Mouse (Mus musculus) hindbrain, embryonic 11.5 days (tissue): ENCODE measurements around the gene Slc35c2. TPM values are rescaled to one million over a fixed set of nuclear protein-coding genes. Genes with fewer than 3 reads are reported as not detected.

ENCODE experiments used
- ATAC-seq: fragments of 200-750 bp; cut with Nextera tagmentation; 2 replicates; pipeline ENCODE4 v1.8.0; 2017; ENCODE audit warnings: mild to moderate bottlenecking, moderate TSS enrichment, moderate library complexity; ENCODE audit not compliant: low FRiP score
- DNase-seq: peaks from one replicate; pipeline ENCODE4 v3.0.0-alpha.2; 2015; ENCODE audit warnings: low spot score
- H3K27ac ChIP-seq: fragments of 300-500 bp; sonication (generic); 2 replicates; pipeline ENCODE4 v1.5.1; 2014; ENCODE audit warnings: mild to moderate bottlenecking, low read depth, low read length
- H3K27me3 ChIP-seq: fragments of 300-500 bp; sonication (generic); 2 replicates; pipeline ENCODE4 v1.6.1; 2014; ENCODE audit warnings: mild to moderate bottlenecking, low read length, moderate library complexity, mixed read lengths; ENCODE audit not compliant: control insufficient read depth, insufficient read depth
- H3K36me3 ChIP-seq: fragments of 300-500 bp; sonication (generic); 2 replicates; pipeline ENCODE4 v1.6.1; 2014; ENCODE audit warnings: mild to moderate bottlenecking, low read length, moderate library complexity, mixed read lengths; ENCODE audit not compliant: control insufficient read depth, insufficient read depth
- H3K4me1 ChIP-seq: fragments of 300-500 bp; sonication (generic); replicated peaks from 2 replicates; pipeline ENCODE4 v1.6.1; 2014; ENCODE audit warnings: low read length, mixed read lengths; ENCODE audit not compliant: control insufficient read depth, insufficient read depth
- H3K4me2 ChIP-seq: fragments of 300-500 bp; sonication (generic); replicated peaks from 2 replicates; pipeline ENCODE4 v1.6.1; 2014; ENCODE audit warnings: mild to moderate bottlenecking, low read depth, low read length
- H3K4me3 ChIP-seq: fragments of 300-500 bp; sonication (generic); 2 replicates; pipeline ENCODE4 v1.5.1; 2014; ENCODE audit warnings: low read depth, low read length
- H3K9ac ChIP-seq: fragments of 300-500 bp; sonication (generic); 2 replicates; pipeline ENCODE4 v1.6.1; 2014; ENCODE audit warnings: low read depth, low read length
- H3K9me3 ChIP-seq: fragments of 300-500 bp; sonication (generic); 2 replicates; pipeline ENCODE4 v1.6.1; 2016; ENCODE audit warnings: low read length; ENCODE audit not compliant: control insufficient read depth
- WGBS: fragments of 180-500 bp; shearing (Covaris S2); extraction: QIAGEN DNeasy Blood & Tissue Kit; methylation state at CpG from one replicate; pipeline ENCODE4 v1.1.7; 2014; 5-methylcytosine and 5-hydroxymethylcytosine counted together
- polyA plus RNA-seq: library from polyadenylated mRNA; unstranded; fragments of >200 nt; fragmentation: Nextera tagmentation; extraction: Ambion mirVana; gene quantifications from 2 replicates; pipeline ENCODE4 v1.2.1, GENCODE M21; 2014

Gene Slc35c2
- polyA plus RNA-seq, 1 experiment from 2014 or later, result 45.8 TPM

- H3K9me3 ChIP-seq, result no peaks in the 10 kb centered on the region
- no peak for ATAC-seq
- H3K9ac ChIP-seq, result no peak overlapping the region
- H3K4me1 ChIP-seq, result peaks cover 13% of the 10 kb centered on the region
- H3K27ac ChIP-seq, result no peak overlapping the region
- peaks cover 3% of the 10 kb centered on the region; the same call in 1 of the 2 replicates for H3K27me3 ChIP-seq
- H3K36me3 ChIP-seq, result no peaks in the 10 kb centered on the region
- no peak overlapping the region for H3K4me3 ChIP-seq
- DNase-seq, result no peak
- H3K4me2 ChIP-seq, result no peak overlapping the region
- 65% methylated on average over 18 of the region's 18 CpGs for WGBS
Observed at GRCm38 (mm10) chr2:165262274-165262990, 25.2 kb downstream of the Slc35c2 start.

DNA sequence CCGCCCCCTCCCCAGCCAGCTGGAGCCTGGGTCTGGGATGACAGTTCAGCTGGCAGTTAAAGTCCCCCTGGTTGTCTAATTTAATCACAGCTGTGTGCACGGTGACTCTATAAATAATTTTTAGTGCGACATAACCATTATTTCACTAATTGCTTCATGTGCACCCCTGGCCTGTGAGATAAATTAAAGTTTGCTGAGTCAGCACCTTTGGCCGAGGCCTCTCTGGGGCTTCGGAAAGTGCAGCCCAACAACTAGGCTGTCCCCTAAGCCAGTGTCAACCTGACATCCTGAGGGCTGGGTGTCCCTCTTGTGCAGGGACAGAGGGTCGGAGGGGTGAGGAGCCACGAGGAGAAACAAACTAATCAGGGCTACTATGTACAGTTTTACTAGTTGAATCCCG lies 27.8 kb downstream of the Slc35c2 start:
- 77% methylated on average over 8 of the region's 8 CpGs for WGBS
- Histone ChIP-seq H3K27ac (no peak overlapping the region), H3K4me1 (peaks cover 4% of the 10 kb centered on the region; the same call in 1 of the 2 replicates)

DNA sequence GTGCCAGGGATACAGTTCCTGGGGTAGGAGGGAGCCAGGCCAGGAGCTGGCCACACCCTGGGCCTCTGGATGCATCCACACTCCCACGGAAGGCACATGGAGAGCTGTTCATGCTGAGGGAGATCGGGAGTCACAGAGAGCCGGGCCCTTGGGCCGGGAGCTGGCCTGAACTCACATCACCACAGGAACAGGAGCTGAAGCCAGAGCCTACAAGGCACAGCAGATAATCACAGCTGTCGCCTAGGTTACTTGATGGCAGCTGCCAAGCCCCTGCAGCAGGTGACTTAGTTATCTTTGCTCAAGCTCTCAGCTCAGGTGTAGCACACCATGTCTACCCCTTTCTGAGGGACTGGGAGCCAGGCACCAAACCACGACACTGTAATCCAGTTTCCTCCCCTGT lies 29.3 kb downstream of the Slc35c2 start:
- H3K4me1 ChIP-seq, result peaks cover 3% of the 10 kb centered on the region
- H3K4me2 ChIP-seq, result no peak overlapping the region
- no peak overlapping the region for H3K4me3 ChIP-seq
- no peaks in the 10 kb centered on the region for H3K9me3 ChIP-seq
- peaks cover 6% of the 10 kb centered on the region for H3K27me3 ChIP-seq
- ATAC-seq, result no peak
- no peak overlapping the region for H3K27ac ChIP-seq
- H3K9ac ChIP-seq, result no peak overlapping the region
- DNase-seq, result no peak
- WGBS, result 81% methylated on average over 6 of the region's 6 CpGs
- no peaks in the 10 kb centered on the region for H3K36me3 ChIP-seq

More for the DNA sequence above, 27.8 kb downstream of the Slc35c2 start:
- Histone ChIP-seq H3K4me2 (no peak overlapping the region), H3K9ac (no peak overlapping the region), H3K27me3 (peaks cover 3% of the 10 kb centered on the region; the same call in 1 of the 2 replicates), H3K36me3 (no peaks in the 10 kb centered on the region), H3K9me3 (no peaks in the 10 kb centered on the region), H3K4me3 (no peak overlapping the region)
- no peak for ATAC-seq
- DNase-seq, result no peak

DNA sequence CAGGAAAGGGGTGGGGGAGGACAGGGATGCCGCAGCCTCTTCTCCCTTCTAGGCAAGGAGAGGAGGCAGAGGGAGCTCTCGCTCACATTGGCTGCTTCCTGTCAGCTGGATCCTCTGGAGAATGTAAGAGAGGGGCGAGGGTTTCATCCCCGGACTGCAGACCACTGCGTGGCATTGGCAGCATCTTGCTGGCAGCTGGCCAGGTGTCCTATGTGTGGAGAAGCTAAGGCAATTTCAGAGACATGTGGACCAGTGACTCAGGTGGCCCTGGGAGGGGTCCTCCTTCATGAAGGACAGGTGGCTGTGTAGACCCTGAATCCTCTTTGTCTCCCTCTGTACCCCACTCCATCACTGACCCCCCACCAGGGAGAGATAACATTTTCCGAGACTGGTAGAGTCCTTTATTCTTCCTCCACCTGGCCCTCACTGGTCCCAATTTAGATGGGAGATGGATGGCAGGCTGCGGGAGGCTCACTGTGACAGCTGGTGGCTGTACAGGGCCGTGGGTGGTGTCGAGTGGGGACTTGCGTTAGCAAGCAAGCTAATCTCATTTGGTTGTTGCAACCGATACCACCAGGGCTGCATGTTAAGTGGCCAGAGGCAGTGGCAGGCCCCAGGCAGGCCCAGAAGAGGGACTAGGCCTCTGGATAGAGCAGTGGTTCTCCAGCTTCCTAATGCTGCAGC lies 30.4 kb downstream of the Slc35c2 start:
- Histone ChIP-seq H3K4me3 (no peak overlapping the region), H3K9me3 (no peaks in the 10 kb centered on the region), H3K27me3 (peaks cover 11% of the 10 kb centered on the region), H3K4me1 (peaks cover 3% of the 10 kb centered on the region), H3K27ac (no peak overlapping the region), H3K36me3 (no peaks in the 10 kb centered on the region), H3K4me2 (no peak overlapping the region), H3K9ac (no peak overlapping the region)
- no peak for DNase-seq
- 48% methylated on average over 11 of the region's 11 CpGs for WGBS
- ATAC-seq, result no peak

GRCm38 (mm10) chr2:165256213-165256612 lies 31.5 kb downstream of the Slc35c2 start:
- H3K4me3 ChIP-seq, result no peak overlapping the region
- ATAC-seq, result no peak

GRCm38 (mm10) chr2:165253867-165254266 lies 33.8 kb downstream of the Slc35c2 start:
- ATAC-seq (no peak), DNase-seq (no peak)
- peaks cover 3% of the 10 kb centered on the region for H3K4me1 ChIP-seq
- WGBS, result 13% methylated on average over 10 of the region's 10 CpGs
- H3K27ac ChIP-seq, result no peak overlapping the region
- no peaks in the 10 kb centered on the region for H3K9me3 ChIP-seq
- H3K9ac ChIP-seq, result no peak overlapping the region
- H3K4me2 ChIP-seq, result no peak overlapping the region
- H3K27me3 ChIP-seq, result peaks cover 9% of the 10 kb centered on the region
- no peaks in the 10 kb centered on the region for H3K36me3 ChIP-seq
- H3K4me3 ChIP-seq, result no peak overlapping the region

More at GRCm38 (mm10) chr2:165256213-165256612, 31.5 kb downstream of the Slc35c2 start:
- H3K4me1 ChIP-seq, result peaks cover 3% of the 10 kb centered on the region
- no peaks in the 10 kb centered on the region for H3K9me3 ChIP-seq
- no peak overlapping the region for H3K9ac ChIP-seq
- no peaks in the 10 kb centered on the region for H3K36me3 ChIP-seq
- WGBS, result 60% methylated on average over 10 of the region's 10 CpGs
- peaks cover 9% of the 10 kb centered on the region for H3K27me3 ChIP-seq
- no peak overlapping the region for H3K27ac ChIP-seq
- no peak overlapping the region for H3K4me2 ChIP-seq
- DNase-seq, result no peak

DNA sequence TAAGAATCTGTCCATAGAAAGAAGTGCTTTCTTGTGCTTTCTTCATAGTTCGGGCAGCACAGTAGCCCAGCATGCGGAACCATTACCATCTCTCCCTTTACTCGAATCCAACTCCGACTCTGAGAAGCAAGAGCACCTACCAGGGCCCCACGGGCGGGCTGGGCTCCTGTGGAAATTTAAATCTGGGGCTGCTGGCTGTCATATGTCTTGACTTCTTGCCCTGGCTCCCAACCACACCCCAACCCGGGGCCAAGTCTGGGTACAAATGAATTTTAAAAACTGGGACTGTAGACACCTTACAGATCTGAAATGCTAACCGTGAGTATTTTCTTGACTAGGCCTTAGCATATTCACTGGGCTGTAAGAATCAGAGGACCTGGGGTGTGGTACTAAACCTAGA lies 34.4 kb downstream of the Slc35c2 start:
- H3K4me2 ChIP-seq, result no peak overlapping the region
- H3K27me3 ChIP-seq, result peaks cover 9% of the 10 kb centered on the region
- no peak overlapping the region for H3K27ac ChIP-seq
- no peaks in the 10 kb centered on the region for H3K9me3 ChIP-seq
- peaks cover 3% of the 10 kb centered on the region for H3K4me1 ChIP-seq
- H3K36me3 ChIP-seq, result no peaks in the 10 kb centered on the region
- ATAC-seq, result no peak
- no peak overlapping the region for H3K9ac ChIP-seq
- DNase-seq, result no peak
- H3K4me3 ChIP-seq, result no peak overlapping the region
- 75% methylated on average over 8 of the region's 8 CpGs for WGBS

DNA sequence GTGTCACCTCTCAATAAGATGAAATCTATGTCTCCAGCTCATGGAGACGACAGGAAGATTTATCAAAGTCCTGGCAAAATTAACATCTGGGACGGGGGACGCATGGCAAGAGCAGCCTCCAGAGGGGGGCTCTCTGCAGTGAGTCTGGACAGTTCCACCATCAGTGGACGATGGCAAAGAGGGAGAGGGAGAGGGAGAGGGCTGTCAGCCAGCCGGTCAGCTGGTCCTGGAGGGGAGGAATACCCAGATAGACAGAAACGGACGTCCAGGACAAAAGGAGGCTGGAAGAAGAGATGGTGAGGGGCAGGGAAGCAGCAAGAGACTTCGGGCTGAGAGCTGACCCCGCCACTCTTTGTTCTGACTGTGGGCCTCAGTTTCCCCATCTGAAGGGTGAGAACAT lies 34.9 kb downstream of the Slc35c2 start:
- no peak for ATAC-seq
- WGBS, result 52% methylated on average over 9 of the region's 9 CpGs
- H3K4me1 ChIP-seq, result peaks cover 3% of the 10 kb centered on the region

DNA sequence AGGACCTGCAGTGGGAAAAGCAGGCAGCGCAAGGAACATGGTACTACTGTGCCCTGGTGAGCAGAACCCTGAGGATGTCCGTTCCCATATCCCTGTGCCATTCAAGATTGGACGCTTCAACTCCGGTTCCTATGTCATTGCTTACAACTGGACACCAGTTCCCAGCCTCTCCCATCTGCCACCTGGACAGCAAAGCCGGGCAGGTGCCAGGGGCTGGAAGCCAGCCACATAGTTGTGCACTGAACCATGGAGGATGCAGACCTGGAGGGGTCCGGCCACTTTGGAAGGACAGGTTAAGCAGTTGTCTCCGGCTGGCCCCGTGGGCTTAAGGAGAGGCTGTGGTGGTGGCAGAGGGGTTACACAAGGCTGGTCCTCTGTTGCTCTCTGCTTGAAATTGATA lies 35.3 kb downstream of the Slc35c2 start:
- WGBS, result 74% methylated on average over 8 of the region's 8 CpGs
- Histone ChIP-seq H3K36me3 (no peaks in the 10 kb centered on the region), H3K27me3 (peaks cover 9% of the 10 kb centered on the region), H3K9me3 (no peaks in the 10 kb centered on the region), H3K27ac (no peak overlapping the region), H3K4me3 (no peak overlapping the region), H3K4me1 (peaks cover 3% of the 10 kb centered on the region), H3K4me2 (no peak overlapping the region), H3K9ac (no peak overlapping the region)
- DNase-seq (no peak), ATAC-seq (no peak)

More for the DNA sequence above, 34.9 kb downstream of the Slc35c2 start:
- H3K9ac ChIP-seq, result no peak overlapping the region
- no peak overlapping the region for H3K4me2 ChIP-seq
- no peak overlapping the region for H3K27ac ChIP-seq
- peaks cover 9% of the 10 kb centered on the region for H3K27me3 ChIP-seq
- H3K9me3 ChIP-seq, result no peaks in the 10 kb centered on the region
- DNase-seq, result no peak
- no peak overlapping the region for H3K4me3 ChIP-seq
- no peaks in the 10 kb centered on the region for H3K36me3 ChIP-seq
